Mouse (Mus musculus): ENCODE data around the gene Enpp1.

Enpp1 gene

GRCm38 (mm10) chr10:24710361-24710760, 1.6 kb downstream of the Enpp1 start:
- DNase-seq (ENCODE audit: low spot score): no peak

GRCm38 (mm10) chr10:24707745-24708144, 4.2 kb downstream of the Enpp1 start:
- DNase-seq (ENCODE audit: low spot score): no peak

DNA sequence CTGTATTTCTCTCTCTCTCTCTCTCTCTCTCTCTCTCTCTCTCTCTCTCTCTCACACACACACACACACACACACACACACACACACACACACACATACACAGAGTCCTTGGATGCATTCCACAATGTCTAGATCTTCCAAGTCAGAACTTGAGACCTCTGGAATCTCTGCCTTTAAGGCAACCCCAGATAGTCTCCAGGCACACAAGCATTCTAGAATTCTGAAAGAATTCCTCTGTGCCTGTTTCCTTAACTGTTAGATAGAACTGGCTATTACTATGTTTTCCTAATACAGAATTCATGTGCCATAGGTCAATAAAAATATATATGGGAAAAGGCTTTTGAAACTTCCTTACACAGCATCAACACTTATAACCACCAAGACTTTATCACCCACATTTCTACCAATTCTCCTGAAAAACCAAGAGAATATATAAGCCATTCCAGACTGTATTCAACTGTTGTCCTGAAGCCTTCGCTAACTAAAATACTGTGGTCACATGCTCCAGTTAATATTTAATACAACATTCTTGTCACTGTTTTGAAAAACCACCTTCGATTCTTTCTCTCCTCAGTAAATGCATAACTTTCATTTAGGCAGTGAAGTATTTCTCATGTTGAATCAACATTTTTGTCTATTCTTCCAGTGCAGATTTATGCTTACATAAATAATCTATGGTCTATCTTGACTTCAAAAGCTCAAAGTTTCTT, 5.4 kb downstream of the Enpp1 start:
- no peak for DNase-seq (ENCODE audit: low spot score)

- DNase-seq (ENCODE audit: low spot score): no peak
Measured at GRCm38 (mm10) chr10:24702698-24703097, 9.3 kb downstream of the Enpp1 start.

- no peak for DNase-seq (ENCODE audit: low spot score)
Measured at GRCm38 (mm10) chr10:24698131-24698775, 13.7 kb downstream of the Enpp1 start.

DNA sequence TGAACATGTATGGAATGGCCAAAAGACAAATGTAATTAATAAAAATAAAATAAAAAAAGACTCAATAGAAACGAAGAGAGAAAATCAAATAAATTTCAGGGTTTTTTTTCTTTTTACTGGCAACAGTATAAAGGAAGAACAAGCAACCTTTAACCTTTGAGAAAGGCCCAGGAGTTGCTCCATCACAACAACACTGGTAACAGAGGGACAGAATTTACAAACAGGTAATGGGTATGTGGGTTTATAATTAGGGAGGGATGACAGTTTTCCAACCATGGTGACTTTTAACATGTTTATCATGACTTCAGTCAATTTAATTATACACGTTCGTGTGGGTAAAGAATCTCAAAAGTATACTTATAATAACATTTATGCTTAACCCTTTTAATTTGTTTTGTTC, 15.2 kb downstream of the Enpp1 start:
- DNase-seq (ENCODE audit: low spot score): no peak

- no peak for DNase-seq (ENCODE audit: low spot score)
Measured at GRCm38 (mm10) chr10:24695786-24696185, 16.2 kb downstream of the Enpp1 start.

GRCm38 (mm10) chr10:24682518-24683104, 29.3 kb downstream of the Enpp1 start:
- peak; percentile 2 for DNase-seq (ENCODE audit: low spot score)

GRCm38 (mm10) chr10:24677681-24678080, 34.3 kb downstream of the Enpp1 start:
- DNase-seq (ENCODE audit: low spot score): no peak

- no peak for DNase-seq (ENCODE audit: low spot score)
Measured at GRCm38 (mm10) chr10:24674261-24674660, 37.7 kb downstream of the Enpp1 start.

GRCm38 (mm10) chr10:24672948-24673347, 39.0 kb downstream of the Enpp1 start:
- no peak for DNase-seq (ENCODE audit: low spot score)

- no peak for DNase-seq (ENCODE audit: low spot score)
Measured at GRCm38 (mm10) chr10:24670548-24670947, 41.4 kb downstream of the Enpp1 start.

DNA sequence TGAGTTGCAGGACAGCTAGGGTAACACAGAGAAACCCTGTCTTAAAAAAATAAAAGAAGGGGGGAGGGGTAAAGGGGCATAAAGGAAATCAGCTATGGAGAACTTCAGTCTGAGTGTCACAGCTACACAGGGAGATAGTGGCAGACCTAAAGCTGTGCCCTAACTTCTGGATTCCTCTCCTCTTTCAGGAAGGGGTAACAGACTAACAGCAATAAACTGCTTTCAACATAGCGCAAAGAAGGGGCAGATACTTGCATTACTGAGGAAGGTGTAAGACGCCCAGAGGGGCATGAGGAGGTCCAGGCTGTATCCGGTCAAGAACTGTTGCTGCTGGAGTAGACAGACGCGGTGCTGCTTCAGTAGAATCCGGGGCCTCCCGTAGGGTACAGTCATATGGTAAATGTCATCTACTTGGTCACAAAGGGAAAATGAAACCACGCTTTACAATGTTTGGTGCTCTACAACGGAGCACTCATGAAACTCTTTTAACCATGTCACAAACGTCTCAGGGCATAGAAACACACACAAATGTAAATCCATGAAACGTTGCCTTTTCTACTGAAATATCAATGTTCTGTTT, 60.9 kb downstream of the Enpp1 start:
- no peak for DNase-seq (ENCODE audit: low spot score)

DNA sequence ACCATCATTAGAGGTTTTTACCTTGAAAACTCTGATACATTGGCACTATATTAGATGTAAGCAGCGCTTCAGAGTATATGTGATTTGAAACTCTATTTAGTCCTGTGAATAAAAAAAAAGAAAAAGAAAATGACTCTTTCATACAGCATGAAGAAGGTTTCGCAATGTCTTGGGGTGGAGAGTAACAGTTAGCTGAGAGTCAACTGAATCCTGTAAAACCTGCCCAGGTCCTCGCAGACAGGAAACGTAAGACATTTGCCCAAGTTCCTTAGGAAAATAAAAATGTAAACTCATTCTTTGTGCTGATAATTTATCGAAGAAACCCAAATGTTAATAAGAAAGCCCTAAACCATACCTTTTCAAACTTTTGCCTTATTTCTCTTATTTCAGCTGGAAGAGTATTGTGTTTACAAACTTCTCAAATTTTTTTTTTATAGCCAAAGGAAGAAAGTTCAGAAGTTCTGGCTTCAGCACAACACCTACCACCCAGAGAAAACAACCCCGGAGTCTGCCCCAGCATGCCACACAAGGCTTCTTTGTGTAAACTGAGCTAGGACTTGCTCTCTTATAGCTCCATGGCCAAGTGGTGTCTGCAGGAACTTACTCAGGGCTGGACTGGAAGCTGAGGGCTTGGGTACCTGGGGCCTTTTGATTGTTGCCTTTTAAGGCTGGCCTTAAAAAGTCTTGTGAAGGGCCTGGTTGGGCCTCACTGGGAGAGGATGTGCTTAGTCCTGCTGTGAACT, 63.8 kb downstream of the Enpp1 start:
- no peak for DNase-seq (ENCODE audit: low spot score)

DNA sequence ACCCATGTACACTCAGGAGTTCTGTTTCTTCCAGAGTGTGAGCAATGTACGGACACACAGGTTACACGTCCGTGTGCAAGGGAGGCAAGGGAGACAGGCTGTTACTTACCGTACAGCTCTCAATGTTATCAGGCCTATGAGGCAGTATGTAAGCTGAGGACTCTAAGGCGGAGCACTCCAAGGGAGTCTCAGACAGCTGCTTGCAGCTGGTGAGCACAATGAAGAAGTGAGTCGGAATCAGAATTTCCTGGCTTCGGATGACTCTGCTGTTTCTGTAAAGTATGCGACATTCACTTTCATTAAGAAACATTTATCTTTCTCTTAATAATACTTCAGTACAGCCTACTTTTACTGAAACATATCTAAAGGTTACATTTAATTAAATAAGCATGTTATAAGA, 66.8 kb downstream of the Enpp1 start:
- DNase-seq (ENCODE audit: low spot score): no peak

DNA sequence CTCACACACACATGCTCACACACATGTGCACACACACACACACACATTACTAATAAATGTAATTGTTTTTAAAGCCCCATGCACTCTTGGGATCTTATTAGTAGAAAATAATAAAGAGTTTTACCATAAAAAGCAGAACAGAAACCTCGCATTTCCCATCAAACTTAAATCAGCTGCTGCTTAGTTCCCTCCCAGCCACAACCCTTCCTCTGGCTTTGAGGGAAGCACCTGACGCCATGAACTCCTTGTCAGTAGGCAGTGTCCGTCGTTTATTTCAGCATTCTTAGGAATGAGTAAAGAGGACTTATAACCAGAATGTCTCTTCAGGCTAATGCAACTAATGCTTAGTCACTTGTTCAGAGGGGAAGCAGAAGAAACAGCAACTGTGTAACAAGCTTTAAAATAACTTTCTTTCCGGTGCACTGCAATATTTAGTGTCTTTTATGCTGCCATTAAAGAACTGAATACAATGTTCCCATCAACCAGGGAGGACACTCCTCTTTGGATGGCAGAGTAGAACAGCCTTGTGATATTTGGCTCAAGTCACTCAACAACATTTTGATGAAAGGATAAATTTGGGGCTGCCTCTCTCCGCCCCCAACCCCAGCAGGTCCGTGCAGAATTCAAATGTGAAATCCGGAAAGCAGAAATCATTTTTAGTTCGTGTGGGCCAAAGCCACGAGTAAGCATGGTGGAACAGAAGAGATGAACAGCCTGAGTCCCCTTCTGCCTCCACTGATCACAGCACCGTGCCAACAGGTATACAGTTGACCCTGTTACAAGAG, 69.0 kb downstream of the Enpp1 start:
- no peak for DNase-seq (ENCODE audit: low spot score)

- no peak for DNase-seq (ENCODE audit: low spot score)
Measured at GRCm38 (mm10) chr10:24641416-24642140, 70.4 kb downstream of the Enpp1 start.

DNA sequence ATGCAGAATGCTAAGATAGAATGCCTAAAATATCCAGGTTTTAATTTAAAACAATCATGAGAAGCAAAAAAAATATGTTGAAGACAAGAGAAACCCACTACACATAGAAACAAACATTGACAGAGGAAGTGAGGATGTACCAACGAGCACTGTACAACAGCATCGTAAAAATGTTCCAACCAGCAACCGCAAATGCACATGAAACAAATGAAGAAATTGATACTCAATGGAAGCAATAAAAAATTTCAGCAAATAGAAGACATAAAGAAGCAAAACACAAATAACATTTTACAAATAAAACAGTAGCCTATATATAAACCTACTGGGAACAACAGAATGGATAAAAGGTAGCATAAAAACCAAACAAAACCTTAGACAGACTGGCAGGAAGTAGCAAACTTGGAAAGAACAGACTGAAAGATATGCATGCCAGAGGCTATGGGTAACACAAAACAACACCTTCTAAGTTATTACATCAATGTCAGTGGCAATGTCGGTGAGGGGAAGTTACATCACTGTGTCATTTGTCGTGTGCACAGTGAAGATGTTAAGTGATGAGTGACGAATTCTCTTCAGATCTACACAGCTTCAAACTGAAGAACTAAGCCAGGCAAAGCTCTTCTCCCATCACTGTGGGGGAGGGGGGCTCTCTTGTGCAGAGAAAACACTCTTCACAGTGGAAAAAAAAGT, 71.6 kb downstream of the Enpp1 start:
- DNase-seq (ENCODE audit: low spot score): no peak

GRCm38 (mm10) chr10:24639596-24639995, 72.4 kb downstream of the Enpp1 start:
- DNase-seq (ENCODE audit: low spot score): no peak
